Mouse (Mus musculus) thymus, postnatal 0 days (tissue): ENCODE measurements around the gene Ccnt2. TPM values are rescaled to one million over a fixed set of nuclear protein-coding genes. Genes with fewer than 3 reads are reported as not detected.
"Not testable (repeated sequence)": the region's sequence is repeated elsewhere in the genome, so short reads cannot be mapped to it uniquely, and the experiment has no call there.

Experiments used
- DNase-seq: peaks from one replicate; pipeline ENCODE4 v3.0.0-alpha.2; 2015; ENCODE audit warnings: low spot score
- polyA plus RNA-seq: library from polyadenylated mRNA; unstranded; fragments of >200 nt; fragmentation: Nextera tagmentation; extraction: Ambion mirVana; gene quantifications from 2 replicates; pipeline ENCODE4 v1.2.1, GENCODE M21; 2015

Gene Ccnt2
- 40.4 and 59.7 TPM in 2 replicates for polyA plus RNA-seq

DNA sequence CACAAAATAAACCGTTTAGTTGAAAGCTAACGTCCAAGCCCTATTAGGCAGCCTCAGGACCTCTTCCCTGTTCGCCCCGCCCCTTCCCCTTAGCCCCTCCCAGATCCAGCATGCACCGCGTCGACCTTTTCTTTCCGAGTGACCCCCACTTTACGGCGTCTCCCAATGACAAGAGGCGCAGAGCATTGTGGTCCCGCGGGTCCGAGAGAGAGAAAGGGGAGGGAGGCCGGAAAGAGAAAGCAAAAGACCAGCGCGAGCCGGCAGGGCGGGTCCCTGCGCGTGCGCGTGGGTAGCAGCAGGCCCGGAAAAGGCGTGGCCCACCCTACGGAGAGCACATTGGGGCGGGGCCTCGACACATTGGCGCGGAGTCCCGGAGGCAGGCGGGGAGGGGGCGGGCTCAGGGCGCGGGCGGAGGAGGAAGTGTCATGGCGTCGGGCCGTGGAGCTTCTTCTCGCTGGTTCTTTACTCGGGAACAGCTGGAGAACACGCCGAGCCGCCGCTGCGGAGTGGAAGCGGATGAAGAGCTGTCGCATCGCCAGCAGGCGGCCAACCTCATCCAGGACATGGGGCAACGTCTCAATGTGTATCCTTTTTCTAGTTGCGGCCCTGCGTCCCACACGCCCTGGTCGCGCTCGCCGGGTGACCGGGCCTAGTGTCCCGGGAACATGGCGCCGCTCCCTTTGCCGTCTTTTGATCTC lies at the start of gene Ccnt2:
Ccnt2 (plus strand) TSS at position 362 of the 698 bp plus-strand sequence.
- peak; percentile 100 for DNase-seq

DNA sequence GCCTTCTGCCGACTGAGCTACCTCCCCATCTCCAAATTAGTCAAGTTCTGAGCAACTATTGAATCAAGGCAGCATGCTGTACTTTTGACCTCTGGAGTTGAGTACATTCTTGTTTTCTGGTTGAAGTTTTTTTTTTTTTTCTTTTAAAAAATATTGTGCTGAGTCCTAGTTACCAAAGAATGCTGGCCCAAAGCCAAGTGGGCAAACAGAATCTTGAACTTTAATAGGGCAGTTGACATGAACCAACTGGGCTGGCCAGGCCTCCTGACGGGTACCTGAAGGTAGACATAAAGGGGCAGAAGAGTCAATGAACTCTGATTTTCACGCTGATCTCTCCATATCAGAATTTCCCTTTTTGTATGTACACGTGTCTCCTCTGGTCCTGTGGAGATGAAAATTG lies 44.9 kb upstream of the Ccnt2 start, which contains the start of gene Acmsd:
Acmsd (plus strand) TSS at position 318 of the 400 bp plus-strand sequence.
- DNase-seq = no peak

DNA sequence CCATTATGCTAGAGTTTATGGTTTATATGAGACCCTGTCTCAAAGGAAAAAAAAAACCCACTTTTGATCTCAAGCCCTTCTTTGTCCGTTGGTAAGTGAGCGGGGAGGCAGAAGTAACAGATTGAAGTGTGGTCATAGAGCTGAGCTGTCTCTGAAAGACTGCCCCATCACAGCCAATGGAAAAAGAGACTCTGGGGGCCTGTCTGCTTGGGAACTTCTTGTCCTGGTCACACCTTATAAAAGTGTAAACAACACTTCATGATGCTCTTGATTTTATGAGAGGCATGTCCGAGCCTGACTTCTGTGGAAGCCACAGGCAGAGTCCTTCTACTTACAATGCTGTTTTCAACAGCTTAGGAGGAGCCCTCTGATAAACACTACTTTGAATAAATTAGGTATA lies 42.9 kb upstream of the Ccnt2 start:
- DNase-seq = no peak

- no peak for DNase-seq
Observed at GRCm38 (mm10) chr1:127732435-127732834, 41.5 kb upstream of the Ccnt2 start.

GRCm38 (mm10) chr1:127732841-127733240 lies 41.1 kb upstream of the Ccnt2 start:
- DNase-seq = no peak

- DNase-seq = no peak
Observed at GRCm38 (mm10) chr1:127735356-127735755, 38.6 kb upstream of the Ccnt2 start.

- DNase-seq = no peak
Observed at GRCm38 (mm10) chr1:127750401-127751102, 23.4 kb upstream of the Ccnt2 start.

GRCm38 (mm10) chr1:127755806-127756205 lies 18.2 kb upstream of the Ccnt2 start:
- no peak for DNase-seq

DNA sequence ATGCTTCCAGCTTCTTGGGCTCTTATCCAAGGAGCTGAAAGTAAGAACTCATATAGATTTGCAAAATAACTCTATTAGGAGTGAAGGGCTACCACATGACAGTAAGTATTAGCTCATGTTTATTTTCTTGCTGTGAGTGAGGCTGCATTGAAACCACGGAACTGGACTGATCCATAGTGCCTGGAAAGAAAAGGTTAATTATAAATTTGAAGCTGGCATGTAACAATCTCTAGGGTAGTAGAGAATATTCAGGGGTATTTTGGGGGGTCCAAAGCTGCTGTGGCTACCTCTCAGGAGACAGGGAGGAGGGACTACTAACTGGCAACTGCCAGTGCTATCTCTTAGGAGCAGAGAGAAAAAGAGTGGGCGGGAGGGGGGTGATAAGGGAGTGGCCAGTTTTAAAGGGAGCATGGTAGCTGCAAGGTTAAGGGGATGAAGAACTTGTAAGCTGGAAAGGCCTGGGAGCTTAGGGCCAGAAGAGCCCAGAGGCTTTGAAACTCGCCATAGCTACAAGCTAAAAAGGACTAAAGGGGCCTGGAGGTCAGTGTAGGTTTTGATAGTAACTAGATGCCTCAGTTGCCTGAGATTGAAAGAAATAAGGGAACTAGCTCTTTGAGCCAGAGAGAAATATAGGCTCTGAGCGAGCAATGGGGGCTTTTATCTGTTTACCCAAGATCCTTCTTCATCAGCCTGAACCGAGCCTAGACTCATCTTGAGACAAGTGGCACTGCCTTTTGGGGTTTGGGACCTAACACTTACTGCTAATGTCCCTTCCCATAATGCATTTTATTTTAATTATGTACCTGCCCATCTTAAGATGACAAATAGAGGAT lies 17.4 kb upstream of the Ccnt2 start:
- DNase-seq = no peak

GRCm38 (mm10) chr1:127757164-127757545 lies 16.8 kb upstream of the Ccnt2 start:
- not testable (repeated sequence) for DNase-seq

- DNase-seq = peak; percentile 8
Observed at GRCm38 (mm10) chr1:127765468-127765867, 8.5 kb upstream of the Ccnt2 start.

DNA sequence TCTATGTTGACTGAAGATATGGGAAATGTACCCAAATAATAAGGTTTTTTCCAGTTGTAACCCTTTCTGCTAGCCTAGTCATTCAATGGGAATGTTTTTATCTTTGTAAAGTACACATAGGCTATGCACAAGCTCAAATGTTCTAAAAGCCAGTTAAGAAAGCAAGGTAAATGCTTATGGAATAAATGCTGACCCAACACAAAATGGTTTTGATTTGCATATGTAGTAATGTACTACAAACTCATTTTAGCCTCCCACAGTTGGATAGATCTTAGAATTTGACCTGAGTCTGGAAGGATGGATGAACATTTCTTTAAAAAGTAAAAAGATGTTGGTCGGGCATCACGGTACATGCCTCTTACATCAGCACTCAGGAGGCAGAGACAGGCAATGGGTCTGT lies 7.2 kb upstream of the Ccnt2 start:
- DNase-seq = no peak

- DNase-seq = no peak
Observed at GRCm38 (mm10) chr1:127773198-127773802, 664 bp upstream of the Ccnt2 start.

DNA sequence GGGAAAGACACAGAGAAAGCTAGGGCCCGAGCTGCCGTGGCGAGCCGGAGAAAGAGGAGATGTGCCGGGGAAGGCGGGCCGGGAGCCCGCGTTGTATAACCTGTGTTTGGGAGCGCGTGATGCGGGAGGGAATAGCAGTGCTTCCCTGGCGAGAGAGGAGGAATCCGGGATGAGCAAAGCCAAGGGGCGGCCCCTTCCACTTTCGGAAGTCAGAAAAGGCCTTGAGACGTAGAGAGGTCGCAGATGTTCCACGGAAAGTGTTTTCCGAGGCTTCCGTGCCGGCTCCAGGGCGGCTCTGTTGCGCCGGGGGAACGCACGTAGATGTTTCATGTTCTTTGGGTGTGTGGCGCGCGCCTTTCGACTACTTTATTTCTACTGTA lies 527 bp downstream of the Ccnt2 start:
- peak; percentile 48 for DNase-seq

GRCm38 (mm10) chr1:127775206-127775720 lies 1.3 kb downstream of the Ccnt2 start:
- no peak for DNase-seq

DNA sequence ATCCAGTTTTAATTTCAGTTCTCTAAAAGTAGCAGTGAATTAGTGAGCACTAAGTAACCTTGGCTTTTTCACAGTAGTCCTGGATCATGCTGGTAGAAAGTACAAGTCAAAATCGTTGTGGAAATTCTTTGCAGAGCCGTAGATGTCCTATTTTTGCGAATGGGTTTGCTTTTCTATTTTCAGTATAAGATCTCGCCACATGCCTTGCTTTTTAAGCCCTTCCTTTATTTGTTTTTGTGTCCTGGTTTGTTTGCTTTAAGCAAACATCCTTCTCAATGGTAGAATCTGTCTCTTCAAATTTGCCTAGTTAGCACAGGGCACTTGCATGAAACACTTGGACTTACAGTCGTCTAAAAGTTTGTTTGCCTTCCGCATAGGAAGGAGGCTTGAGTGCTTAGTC lies 2.3 kb downstream of the Ccnt2 start:
- no peak for DNase-seq

- DNase-seq = no peak
Observed at GRCm38 (mm10) chr1:127778611-127779010, 4.6 kb downstream of the Ccnt2 start.

DNA sequence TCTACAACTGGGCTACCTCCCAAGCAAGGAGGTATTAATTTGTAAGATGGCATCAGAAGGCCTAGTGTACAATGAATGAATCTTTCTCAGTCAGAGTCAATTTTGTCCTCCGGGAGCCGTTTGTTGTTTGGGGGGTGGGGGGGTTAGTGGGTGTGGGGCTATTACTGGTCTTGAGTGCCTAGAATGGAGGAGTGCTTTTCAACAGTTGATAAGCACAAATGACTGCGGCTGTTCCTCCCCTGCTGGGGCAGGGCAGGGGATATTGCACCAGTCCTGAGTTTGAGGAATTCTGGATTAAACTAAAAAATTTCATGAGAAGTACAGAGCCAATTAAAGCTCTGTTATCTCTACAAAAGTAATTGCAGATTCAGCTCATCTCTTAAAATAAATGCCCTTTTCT lies 6.2 kb downstream of the Ccnt2 start:
- DNase-seq = no peak

DNA sequence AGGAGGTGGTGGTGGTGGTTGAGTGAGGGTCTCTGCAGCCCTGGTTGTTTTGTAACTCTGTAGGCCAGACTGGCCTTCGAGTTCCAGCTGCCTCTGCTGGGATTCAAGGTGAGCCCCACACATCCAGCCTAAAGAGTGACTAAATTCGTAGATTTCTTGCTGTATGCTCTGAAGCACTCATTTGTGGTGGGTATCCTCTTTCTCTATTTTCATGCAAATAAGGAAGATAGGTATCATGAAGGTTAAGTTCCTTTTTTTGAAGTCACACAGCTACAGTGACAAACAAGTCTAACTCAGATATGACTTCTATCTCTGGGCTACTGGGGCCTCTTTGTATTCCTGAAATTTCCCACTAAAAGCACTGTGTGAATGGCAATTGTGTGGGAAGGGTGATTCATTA lies 6.9 kb downstream of the Ccnt2 start:
- DNase-seq = no peak

DNA sequence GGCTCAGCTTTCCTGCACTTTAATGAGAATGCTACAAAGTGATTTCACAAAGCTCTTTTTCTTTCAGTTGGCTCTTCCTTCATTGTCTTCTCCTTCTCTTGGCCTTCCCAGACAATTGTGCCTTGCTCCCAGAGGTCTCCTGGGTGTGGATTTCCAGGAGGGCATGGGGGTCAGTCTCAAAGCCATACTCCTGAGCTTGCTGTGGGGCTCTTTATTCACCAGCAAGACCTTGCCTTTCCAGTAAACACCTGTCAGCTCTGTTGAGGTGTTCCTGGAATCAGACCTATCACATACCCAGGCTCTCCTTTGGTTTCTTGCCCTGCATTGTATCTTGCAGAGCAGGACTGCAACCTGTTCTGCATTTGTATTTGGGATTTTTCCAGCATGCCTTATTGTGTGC lies 9.9 kb downstream of the Ccnt2 start:
- no peak for DNase-seq

GRCm38 (mm10) chr1:127785882-127786281 lies 11.9 kb downstream of the Ccnt2 start:
- no peak for DNase-seq
